Mouse (Mus musculus) midbrain, embryonic 11.5 days (tissue): ENCODE data around the gene Nedd4. TPM values are rescaled to one million over a fixed set of nuclear protein-coding genes. Genes with fewer than 3 reads are reported as not detected.

ENCODE experiments used
- ATAC-seq: fragments of 200-750 bp; cut with Nextera tagmentation; 2 replicates; pipeline ENCODE4 v1.8.0; 2017; ENCODE audit warnings: moderate TSS enrichment, moderate library complexity; ENCODE audit not compliant: low FRiP score
- DNase-seq: peaks from one replicate; pipeline ENCODE4 v3.0.0; 2015; ENCODE audit warnings: low spot score; ENCODE audit errors: missing footprints
- H3K27ac ChIP-seq: fragments of 300-500 bp; sonication (generic); 2 replicates; pipeline ENCODE4 v1.5.1; 2014; ENCODE audit warnings: low read depth, low read length
- H3K27me3 ChIP-seq: fragments of 300-500 bp; sonication (generic); 2 replicates; pipeline ENCODE4 v1.6.1; 2014; ENCODE audit warnings: mild to moderate bottlenecking, low read length, moderate library complexity, mixed read lengths; ENCODE audit not compliant: control insufficient read depth, insufficient read depth
- H3K36me3 ChIP-seq: fragments of 300-500 bp; sonication (generic); 2 replicates; pipeline ENCODE4 v1.6.1; 2014; ENCODE audit warnings: mild to moderate bottlenecking, low read length, moderate library complexity, mixed read lengths; ENCODE audit not compliant: control insufficient read depth, insufficient read depth
- H3K4me1 ChIP-seq: fragments of 300-500 bp; sonication (generic); 2 replicates; pipeline ENCODE4 v1.6.1; 2014; ENCODE audit warnings: low read length; ENCODE audit not compliant: control insufficient read depth, insufficient read depth
- H3K4me2 ChIP-seq: fragments of 300-500 bp; sonication (generic); 2 replicates; pipeline ENCODE4 v1.6.1; 2014; ENCODE audit warnings: mild to moderate bottlenecking, moderate library complexity
- H3K4me3 ChIP-seq: fragments of 300-500 bp; sonication (generic); 2 replicates; pipeline ENCODE4 v1.5.1; 2014; ENCODE audit warnings: low read depth, low read length
- H3K9ac ChIP-seq: fragments of 300-500 bp; sonication (generic); 2 replicates; pipeline ENCODE4 v1.6.1; 2014; ENCODE audit warnings: low read length
- H3K9me3 ChIP-seq: fragments of 300-500 bp; sonication (generic); 2 replicates; pipeline ENCODE4 v1.6.1; 2016; ENCODE audit warnings: low read length; ENCODE audit not compliant: control insufficient read depth
- WGBS: fragments of 180-500 bp; shearing (Covaris S2); extraction: QIAGEN DNeasy Blood & Tissue Kit; methylation state at CpG from one replicate; pipeline ENCODE4 v1.1.7; 2014; 5-methylcytosine and 5-hydroxymethylcytosine counted together
- polyA plus RNA-seq: library from polyadenylated mRNA; unstranded; fragments of >200 nt; fragmentation: Nextera tagmentation; extraction: Ambion mirVana; gene quantifications from 2 replicates; pipeline ENCODE4 v1.2.1, GENCODE M21; 2014

The Nedd4 gene
- polyA plus RNA-seq, 1 experiment from 2014 or later: 812 TPM

- H3K36me3 ChIP-seq: peaks cover 42% of the 10 kb centered on the region
- ATAC-seq: no peak
- 91% methylated on average over 4 of the region's 4 CpGs for WGBS
Observed at GRCm38 (mm10) chr9:72685231-72685630, 23.1 kb downstream of the Nedd4 start.

GRCm38 (mm10) chr9:72686506-72686905 is 24.4 kb downstream of the Nedd4 start:
- WGBS: 88% methylated on average over 4 of the region's 4 CpGs
- DNase-seq: no peak

More at GRCm38 (mm10) chr9:72685231-72685630, 23.1 kb downstream of the Nedd4 start:
- Histone ChIP-seq H3K27ac (no peak overlapping the region), H3K4me1 (no peaks in the 10 kb centered on the region), H3K9ac (no peak overlapping the region), H3K4me2 (no peak overlapping the region), H3K4me3 (no peak overlapping the region), H3K27me3 (no peaks in the 10 kb centered on the region), H3K9me3 (no peaks in the 10 kb centered on the region)
- DNase-seq: no peak

DNA sequence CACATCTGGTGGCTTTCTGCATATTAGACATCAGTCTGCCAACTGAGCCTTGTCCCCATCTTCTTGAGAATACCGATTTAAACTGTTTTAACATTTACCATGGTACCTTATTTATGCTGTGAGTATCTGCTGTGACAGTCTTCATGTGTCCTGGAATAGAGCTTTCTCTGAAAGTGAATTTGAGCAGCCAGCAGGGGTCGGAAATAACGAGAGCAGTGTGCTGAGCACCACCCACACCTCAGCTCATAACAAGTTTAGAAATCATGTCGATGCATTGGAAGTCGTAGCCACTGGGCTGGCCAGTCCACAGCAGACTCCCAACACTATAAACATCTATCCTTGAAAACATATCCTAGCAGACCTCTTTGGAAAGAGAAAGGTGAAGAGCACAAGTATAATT is 27.4 kb downstream of the Nedd4 start:
- DNase-seq: no peak
- Histone ChIP-seq H3K9me3 (no peaks in the 10 kb centered on the region), H3K36me3 (peaks cover 56% of the 10 kb centered on the region), H3K4me3 (no peak overlapping the region), H3K4me1 (no peaks in the 10 kb centered on the region), H3K9ac (no peak overlapping the region), H3K27ac (no peak overlapping the region), H3K4me2 (no peak overlapping the region), H3K27me3 (no peaks in the 10 kb centered on the region)
- ATAC-seq: no peak
- WGBS: 86% methylated on average over 5 of the region's 5 CpGs

More at GRCm38 (mm10) chr9:72686506-72686905, 24.4 kb downstream of the Nedd4 start:
- Histone ChIP-seq H3K4me3 (no peak overlapping the region), H3K27ac (no peak overlapping the region), H3K36me3 (peaks cover 52% of the 10 kb centered on the region), H3K9me3 (no peaks in the 10 kb centered on the region), H3K9ac (no peak overlapping the region), H3K27me3 (no peaks in the 10 kb centered on the region), H3K4me1 (no peaks in the 10 kb centered on the region), H3K4me2 (no peak overlapping the region)
- ATAC-seq: no peak

- Histone ChIP-seq H3K36me3 (peaks cover 53% of the 10 kb centered on the region), H3K9me3 (no peaks in the 10 kb centered on the region), H3K27ac (no peak overlapping the region), H3K9ac (no peak overlapping the region), H3K27me3 (no peaks in the 10 kb centered on the region), H3K4me1 (no peaks in the 10 kb centered on the region), H3K4me2 (no peak overlapping the region), H3K4me3 (no peak overlapping the region)
- no peak for ATAC-seq
- DNase-seq: no peak
- WGBS: 82% methylated on average over 1 of the region's 1 CpGs
Observed at GRCm38 (mm10) chr9:72690811-72691210, 28.7 kb downstream of the Nedd4 start.

DNA sequence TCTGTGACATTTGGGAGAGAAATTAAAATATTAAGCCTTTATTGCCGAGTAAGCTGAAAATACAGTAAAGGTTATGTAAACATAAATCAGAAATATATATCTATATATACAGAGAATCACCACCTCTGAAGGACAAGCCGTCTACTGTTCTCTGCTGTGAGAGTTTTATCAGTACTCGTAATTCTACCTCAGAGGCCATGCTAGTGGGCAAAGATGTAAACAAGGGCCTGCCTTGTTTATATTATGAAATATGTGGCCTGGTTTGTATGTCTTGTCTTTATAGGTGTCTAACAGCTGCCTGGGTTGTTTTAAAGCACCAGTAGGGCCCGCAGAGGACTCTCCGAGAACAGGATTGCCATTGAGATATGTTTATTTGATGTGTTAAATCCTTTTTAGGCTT is 29.8 kb downstream of the Nedd4 start:
- DNase-seq (no peak), ATAC-seq (no peak)
- Histone ChIP-seq H3K4me3 (no peak overlapping the region), H3K4me2 (no peak overlapping the region), H3K9me3 (no peaks in the 10 kb centered on the region), H3K4me1 (no peaks in the 10 kb centered on the region), H3K36me3 (peaks cover 46% of the 10 kb centered on the region), H3K27ac (no peak overlapping the region), H3K9ac (no peak overlapping the region), H3K27me3 (no peaks in the 10 kb centered on the region)
- 97% methylated on average over 5 of the region's 5 CpGs for WGBS

DNA sequence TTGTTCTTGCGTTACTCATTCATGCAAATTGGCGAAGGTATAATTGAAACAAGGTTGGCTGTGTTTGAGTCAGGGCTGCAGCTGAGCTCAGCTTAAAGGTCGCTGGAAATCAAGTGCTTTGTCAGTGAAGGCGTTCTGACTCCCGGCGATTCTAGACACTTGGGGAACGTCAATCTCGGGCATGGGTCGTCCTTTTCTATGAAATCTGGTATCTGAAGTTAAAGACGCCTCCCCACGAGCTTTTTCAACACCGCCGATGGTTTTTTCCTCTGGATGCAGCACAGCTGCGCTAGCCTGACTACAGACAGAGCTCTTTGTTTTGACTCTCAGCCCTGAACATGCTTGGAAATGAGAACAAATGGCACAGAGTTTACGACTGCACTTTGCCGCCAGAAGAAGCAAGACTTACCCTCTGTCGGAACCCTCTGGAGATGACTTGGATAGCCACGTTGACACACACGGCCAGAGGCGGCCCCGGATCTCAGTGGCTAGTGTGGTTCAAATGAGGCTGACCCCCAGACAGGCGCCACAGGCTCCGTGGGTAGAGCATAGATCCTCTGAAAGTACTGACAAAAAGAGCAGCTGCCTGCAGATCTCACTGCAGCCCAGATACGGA is 31.0 kb downstream of the Nedd4 start:
- 88% methylated on average over 24 of the region's 24 CpGs for WGBS
- no peak overlapping the region for H3K9ac ChIP-seq
- H3K4me3 ChIP-seq: no peak overlapping the region
- H3K27ac ChIP-seq: no peak overlapping the region
- no peaks in the 10 kb centered on the region for H3K27me3 ChIP-seq
- ATAC-seq (no peak), DNase-seq (no peak)
- H3K9me3 ChIP-seq: no peaks in the 10 kb centered on the region
- peaks cover 44% of the 10 kb centered on the region for H3K36me3 ChIP-seq
- no peak overlapping the region for H3K4me2 ChIP-seq
- no peaks in the 10 kb centered on the region for H3K4me1 ChIP-seq

DNA sequence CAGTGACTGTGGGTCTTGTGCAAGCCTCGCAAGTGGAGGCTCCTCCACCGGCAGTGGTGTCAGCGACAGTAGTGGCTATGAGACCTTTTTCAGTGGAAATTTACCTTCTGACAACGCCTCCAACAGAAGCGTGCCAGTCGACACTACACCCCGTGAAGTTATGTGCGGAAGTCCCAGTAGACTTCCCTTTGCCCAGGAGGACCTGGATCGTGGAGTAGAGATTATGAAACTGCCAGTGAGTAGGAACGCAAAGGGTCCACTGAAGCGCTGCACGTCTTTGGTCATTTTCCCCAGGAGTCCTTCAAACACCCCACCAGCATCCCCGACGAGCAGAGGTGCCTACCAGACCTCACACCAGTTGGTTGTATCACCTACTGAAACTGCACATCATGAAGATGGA is 31.7 kb downstream of the Nedd4 start:
- no peak overlapping the region for H3K27ac ChIP-seq
- DNase-seq (no peak), ATAC-seq (no peak)
- H3K4me1 ChIP-seq: no peaks in the 10 kb centered on the region
- H3K36me3 ChIP-seq: peaks cover 41% of the 10 kb centered on the region
- WGBS: 92% methylated on average over 14 of the region's 14 CpGs
- H3K27me3 ChIP-seq: no peaks in the 10 kb centered on the region
- no peak overlapping the region for H3K4me3 ChIP-seq
- no peak overlapping the region for H3K9ac ChIP-seq
- no peaks in the 10 kb centered on the region for H3K9me3 ChIP-seq
- H3K4me2 ChIP-seq: no peak overlapping the region

- Histone ChIP-seq H3K36me3 (peaks cover 35% of the 10 kb centered on the region), H3K27ac (no peak overlapping the region), H3K9ac (no peak overlapping the region), H3K4me1 (no peaks in the 10 kb centered on the region), H3K4me2 (no peak overlapping the region), H3K9me3 (no peaks in the 10 kb centered on the region), H3K27me3 (no peaks in the 10 kb centered on the region), H3K4me3 (no peak overlapping the region)
- ATAC-seq (no peak), DNase-seq (no peak)
- WGBS: 87% methylated on average over 3 of the region's 3 CpGs
Observed at GRCm38 (mm10) chr9:72696508-72696907, 34.4 kb downstream of the Nedd4 start.

GRCm38 (mm10) chr9:72697779-72698178 is 35.6 kb downstream of the Nedd4 start:
- H3K27me3 ChIP-seq: no peaks in the 10 kb centered on the region
- DNase-seq: no peak

More at GRCm38 (mm10) chr9:72697779-72698178, 35.6 kb downstream of the Nedd4 start:
- Histone ChIP-seq H3K36me3 (peaks cover 40% of the 10 kb centered on the region), H3K4me2 (no peak overlapping the region), H3K9me3 (no peaks in the 10 kb centered on the region), H3K4me1 (no peaks in the 10 kb centered on the region), H3K27ac (no peak overlapping the region), H3K4me3 (no peak overlapping the region), H3K9ac (no peak overlapping the region)
- no peak for ATAC-seq
- WGBS: 93% methylated on average over 4 of the region's 4 CpGs
